Mouse (Mus musculus) MEL (cell line): Measurements from ENCODE around the gene Selenoo. TPM values are rescaled to one million over a fixed set of nuclear protein-coding genes. Genes with fewer than 3 reads are reported as not detected.

Experiments used
- DNase-seq: peaks from one replicate; pipeline ENCODE4 v3.0.0; 2011; ENCODE audit warnings: low read depth, low spot score
- H3K27ac ChIP-seq: 2 replicates; pipeline ENCODE4 v1.5.1; 2012; ENCODE audit warnings: low read depth, mild to moderate bottlenecking, control low read depth, low read length, moderate library complexity; ENCODE audit not compliant: control insufficient read depth
- H3K27me3 ChIP-seq, 2 experiments: fragments of 150-350 bp in 1 of 2; sonication (generic) in 1 of 2; 2 replicates each; pipeline ENCODE4 v1.6.1; 2012; ENCODE audit warnings: low read length in 2 of 2, mild to moderate bottlenecking in 2 of 2, improper control_type of control experiment in 1 of 2, moderate library complexity in 1 of 2; ENCODE audit not compliant: insufficient read depth in 2 of 2, control insufficient read depth in 1 of 2
- H3K36me3 ChIP-seq, 2 experiments: 2 replicates each; pipeline ENCODE4 v1.6.1; 2012 to 2014; ENCODE audit warnings: low read length in 2 of 2, improper control_type of control experiment in 1 of 2, inconsistent platforms in 1 of 2, mild to moderate bottlenecking in 1 of 2; ENCODE audit not compliant: insufficient read depth in 2 of 2, control insufficient read depth in 1 of 2
- H3K4me1 ChIP-seq, 2 experiments: fragments of 150-350 bp in 1 of 2; sonication (generic) in 1 of 2; 2 replicates each; pipeline ENCODE4 v1.6.1; 2012; ENCODE audit warnings: low read length in 2 of 2, improper control_type of control experiment in 1 of 2, mild to moderate bottlenecking in 1 of 2; ENCODE audit not compliant: insufficient read depth in 2 of 2, control insufficient read depth in 1 of 2
- H3K4me3 ChIP-seq, 2 experiments: fragments of 150-350 bp in 1 of 2; sonication (generic) in 1 of 2; 2 replicates each; pipeline ENCODE4 v1.5.1; 2012; ENCODE audit warnings: low read depth in 2 of 2, low read length in 2 of 2, mild to moderate bottlenecking in 2 of 2, moderate library complexity in 2 of 2, control low read depth in 1 of 2, improper control_type of control experiment in 1 of 2; ENCODE audit not compliant: control insufficient read depth in 1 of 2, insufficient read depth in 1 of 2
- H3K79me2 ChIP-seq: 2 replicates; pipeline ENCODE4 v1.6.1; 2012; ENCODE audit warnings: mild to moderate bottlenecking, low read length, moderate library complexity; ENCODE audit not compliant: control insufficient read depth, poor library complexity, insufficient read depth
- H3K9ac ChIP-seq: 2 replicates; pipeline ENCODE4 v1.6.1; 2012; ENCODE audit warnings: low read depth, mild to moderate bottlenecking, control low read depth, low read length, moderate library complexity; ENCODE audit not compliant: control insufficient read depth, poor library complexity, severe bottlenecking
- H3K9me3 ChIP-seq: fragments of 150-350 bp; sonication (generic); replicated peaks from 2 replicates; pipeline ENCODE4 v1.6.1; 2012; ENCODE audit warnings: mild to moderate bottlenecking, low read length, improper control_type of control experiment, moderate library complexity; ENCODE audit not compliant: insufficient read depth
- BHLHE40 ChIP-seq: IDR thresholded peaks from 2 replicates; pipeline ENCODE4 v1.6.1; 2012; ENCODE audit warnings: low read depth, mild to moderate bottlenecking, inconsistent platforms, low read length, improper control_type of control experiment, borderline replicate concordance
- CHD1 ChIP-seq: IDR thresholded peaks from 2 replicates; pipeline ENCODE4 v1.6.1; 2012; ENCODE audit warnings: low read depth, mild to moderate bottlenecking, inconsistent platforms, low read length, improper control_type of control experiment
- ELF1 ChIP-seq: IDR thresholded peaks from 2 replicates; pipeline ENCODE4 v1.6.1; 2014; ENCODE audit warnings: low read depth, mild to moderate bottlenecking, inconsistent platforms, low read length, improper control_type of control experiment, moderate library complexity
- EP300 ChIP-seq, 2 experiments: IDR thresholded peaks; 2 replicates each; pipeline ENCODE4 v1.6.1; 2011; ENCODE audit warnings: improper control_type of control experiment in 2 of 2, low read length in 2 of 2, low read depth in 1 of 2, mild to moderate bottlenecking in 1 of 2
- GATA1 ChIP-seq: IDR thresholded peaks from 2 replicates; pipeline ENCODE4 v1.6.1; 2011; ENCODE audit warnings: low read depth, low read length, improper control_type of control experiment
- HCFC1 ChIP-seq: IDR thresholded peaks from 2 replicates; pipeline ENCODE4 v1.6.1; 2012; ENCODE audit warnings: low read depth, mild to moderate bottlenecking, inconsistent platforms, low read length, improper control_type of control experiment, moderate library complexity
- MEF2A ChIP-seq: IDR thresholded peaks from 2 replicates; pipeline ENCODE4 v1.6.1; 2014; ENCODE audit warnings: low read depth, mild to moderate bottlenecking, inconsistent platforms, low read length, improper control_type of control experiment; ENCODE audit not compliant: poor library complexity, insufficient replicate concordance, severe bottlenecking; ENCODE audit errors: extremely low read depth
- NELFE ChIP-seq: IDR thresholded peaks from 2 replicates; pipeline ENCODE4 v1.6.1; 2011; ENCODE audit warnings: low read depth, low read length, improper control_type of control experiment
- NRF1 ChIP-seq: IDR thresholded peaks from 2 replicates; pipeline ENCODE4 v1.6.1; 2014; ENCODE audit warnings: low read depth, mild to moderate bottlenecking, inconsistent platforms, low read length, improper control_type of control experiment, moderate library complexity; ENCODE audit not compliant: poor library complexity, insufficient read depth, severe bottlenecking
- POLR2A ChIP-seq, 2 experiments: IDR thresholded peaks; 2 replicates each; pipeline ENCODE4 v1.6.1; 2011 to 2012; ENCODE audit warnings: low read length in 2 of 2, mild to moderate bottlenecking in 2 of 2, control low read depth in 1 of 2, improper control_type of control experiment in 1 of 2, low read depth in 1 of 2, moderate library complexity in 1 of 2; ENCODE audit not compliant: control insufficient read depth in 1 of 2, insufficient read depth in 1 of 2, poor library complexity in 1 of 2
- POLR2AphosphoS5 ChIP-seq: IDR thresholded peaks from 2 replicates; pipeline ENCODE4 v1.6.1; 2012; ENCODE audit warnings: low read depth, borderline replicate concordance, mild to moderate bottlenecking, inconsistent platforms, low read length, moderate library complexity, mixed read lengths
- RAD21 ChIP-seq: IDR thresholded peaks from 2 replicates; pipeline ENCODE4 v1.6.1; 2011; ENCODE audit warnings: mild to moderate bottlenecking, low read depth, low read length, improper control_type of control experiment
- RCOR1 ChIP-seq: IDR thresholded peaks from 2 replicates; pipeline ENCODE4 v1.6.1; 2012; ENCODE audit warnings: low read depth, mild to moderate bottlenecking, inconsistent platforms, low read length, improper control_type of control experiment
- SIN3A ChIP-seq: IDR thresholded peaks from 2 replicates; pipeline ENCODE4 v1.6.1; 2012; ENCODE audit warnings: low read length, improper control_type of control experiment, inconsistent platforms
- TAL1 ChIP-seq: IDR thresholded peaks from 2 replicates; pipeline ENCODE4 v1.6.1; 2012; ENCODE audit warnings: mild to moderate bottlenecking, inconsistent platforms, low read length, moderate library complexity, mixed read lengths
- TBP ChIP-seq: IDR thresholded peaks from 2 replicates; pipeline ENCODE4 v1.8.0; 2011; ENCODE audit warnings: low read depth, low read length, improper control_type of control experiment
- TCF12 ChIP-seq: IDR thresholded peaks from 2 replicates; pipeline ENCODE4 v1.6.1; 2014; ENCODE audit warnings: low read depth, mild to moderate bottlenecking, inconsistent platforms, low read length, improper control_type of control experiment, moderate library complexity
- USF1 ChIP-seq: IDR thresholded peaks from 2 replicates; pipeline ENCODE4 v1.6.1; 2014; ENCODE audit warnings: low read depth, mild to moderate bottlenecking, inconsistent platforms, low read length, improper control_type of control experiment, moderate library complexity
- ZC3H11A ChIP-seq: IDR thresholded peaks from 2 replicates; pipeline ENCODE4 v1.6.1; 2012; ENCODE audit warnings: low read depth, mild to moderate bottlenecking, inconsistent platforms, low read length, improper control_type of control experiment
- ZKSCAN1 ChIP-seq: IDR thresholded peaks from 2 replicates; pipeline ENCODE4 v1.6.1; 2012; ENCODE audit warnings: low read depth, mild to moderate bottlenecking, inconsistent platforms, low read length, improper control_type of control experiment, moderate library complexity
- polyA plus RNA-seq, 2 experiments: library from polyadenylated mRNA; stranded (reverse) in 1 of 2; unstranded in 1 of 2; fragments of >175 nt in 1 of 2; fragments of >200 nt in 1 of 2; gene quantifications; 2 replicates each; pipeline versions ENCODE4 v1.2.1 to v1.2.4; 2012; ENCODE audit warnings: low replicate concordance in 2 of 2, low read depth in 1 of 2; ENCODE audit not compliant: insufficient read length in 2 of 2, insufficient read depth in 1 of 2, missing spikeins in 1 of 2
- total RNA-seq: library from RNA; depleted of rRNA; stranded (reverse); fragments of 300-350 nt; gene quantifications from 2 replicates; pipeline ENCODE4 v1.2.3, GENCODE M21; 2012

Selenoo gene
- total and polyA plus RNA-seq, 3 experiments: 16.6 to 17.3 TPM; not detected in 1

- no peak for DNase-seq
- Histone ChIP-seq H3K79me2 (no peaks in the 10 kb centered on the region), H3K27me3 (0 out of 4 replicates have a peak, but pooled peaks cover 0 to 1% of the 10 kb centered on the region in 2 experiments), H3K27ac (no peak overlapping the region), H3K9ac (no peak overlapping the region), H3K4me1 (no peaks in the 10 kb centered on the region), H3K4me3 (no peak overlapping the region), H3K9me3 (no peaks in the 10 kb centered on the region), H3K36me3 (no peaks in the 10 kb centered on the region)
- TF ChIP-seq NRF1 (no peak), ELF1 (no peak), TAL1 (no peak), CHD1 (no peak), USF1 (no peak), TBP (no peak), MEF2A (no peak), RCOR1 (no peak), RAD21 (no peak), ZKSCAN1 (no peak), NELFE (no peak), TCF12 (no peak), POLR2AphosphoS5 (no peak), ZC3H11A (no peak), GATA1 (no peak), BHLHE40 (no peak), POLR2A (IDR thresholded peaks at IDR 0.05; ENCODE audit: control insufficient read depth in 1 of 2, insufficient read depth in 1 of 2, low read depth in 1 of 2, low read length in 2 of 2, poor library complexity in 1 of 2) (no peak), EP300 (IDR thresholded peaks at IDR 0.05; ENCODE audit: low read depth in 1 of 2, low read length in 2 of 2) (no peak), SIN3A (no peak), HCFC1 (no peak)
Measured at GRCm38 (mm10) chr15:89147456-89147855, 58.6 kb downstream of the Selenoo start.

- Histone ChIP-seq H3K27me3 (0 out of 4 replicates have a peak, but pooled peaks cover 0 to 1% of the 10 kb centered on the region in 2 experiments), H3K4me1 (no peaks in the 10 kb centered on the region), H3K4me3 (no peak overlapping the region), H3K36me3 (no peaks in the 10 kb centered on the region), H3K79me2 (no peaks in the 10 kb centered on the region), H3K9me3 (no peaks in the 10 kb centered on the region), H3K27ac (no peak overlapping the region), H3K9ac (no peak overlapping the region)
- no peak for DNase-seq
- TF ChIP-seq RAD21: no peak
Measured at GRCm38 (mm10) chr15:89147895-89148294, 59.0 kb downstream of the Selenoo start.
